Mouse (Mus musculus): ENCODE results near the gene Ftsj3.

- TF ChIP-seq CTCF (IDR thresholded peaks at IDR 0.05; ENCODE audit: control insufficient read depth, insufficient read depth, low read length) (no peak), POLR2A (IDR thresholded peaks at IDR 0.05; ENCODE audit: borderline replicate concordance, control insufficient read depth, low read depth, low read length) (no peak)
Measured at GRCm38 (mm10) chr11:106254767-106255166, 1.1 kb downstream of the Ftsj3 start.
